Mouse (Mus musculus) bone marrow, adult 2 months (tissue): ENCODE measurements around the gene Gsn.

Source experiments
- CTCF ChIP-seq: fragments of 200-500 bp; IDR thresholded peaks from 2 replicates; pipeline ENCODE4 v1.5.1; 2011; ENCODE audit warnings: low read length, control low read depth; ENCODE audit not compliant: control insufficient read depth, insufficient read depth
- POLR2A ChIP-seq: fragments of 200-500 bp; IDR thresholded peaks from 2 replicates; pipeline ENCODE4 v1.6.1; 2011; ENCODE audit warnings: low read depth, mild to moderate bottlenecking, control low read depth, low read length, borderline replicate concordance; ENCODE audit not compliant: control insufficient read depth

DNA sequence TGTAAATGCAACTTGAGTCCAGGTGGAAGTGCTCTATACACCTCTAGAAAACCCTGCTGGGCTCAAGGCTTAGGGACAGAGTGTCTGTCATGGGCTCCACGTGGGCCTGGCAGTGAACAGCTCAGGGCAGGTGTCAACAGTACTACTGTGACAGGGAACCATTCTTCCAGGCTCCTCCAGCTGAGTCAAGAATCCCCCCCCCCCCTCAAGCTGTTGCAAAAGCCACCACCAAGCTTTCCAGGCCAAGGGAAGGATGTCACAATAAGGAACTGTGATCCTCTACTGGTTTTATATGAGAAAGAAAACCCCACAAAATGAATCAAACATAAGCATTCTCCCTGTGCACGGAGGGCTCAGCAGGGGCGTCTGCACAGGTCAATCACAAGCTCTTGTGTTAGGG, 58.1 kb downstream of the Gsn start:
- no peak for TF ChIP-seq POLR2A
- TF ChIP-seq CTCF, result no peak
